Mouse (Mus musculus) MN1 (cell line): ENCODE measurements at regions not wholly inside any gene's neighbourhood (a gene's known extent, or its start where the extent isn't known, plus 50 kb on each side); places are given as distances from the start of the nearest gene placed in this dataset.
A peak's percentile ranks its signal among the peaks of the same experiment; 100 is the strongest.
"Not testable (repeated sequence)": the region's sequence is repeated elsewhere in the genome, so short reads cannot be mapped to it uniquely, and the experiment has no call there.

Experiments
- DNase-seq: peaks from one replicate; pipeline ENCODE4 v3.0.0-alpha.2; 2016; ENCODE audit warnings: low spot score

GRCm38 (mm10) chrX:103532620-103533199 is 97.7 kb upstream of the Zcchc13 start:
- peak; percentile 43 for DNase-seq

GRCm38 (mm10) chrX:103533306-103533705 is 97.1 kb upstream of the Zcchc13 start:
- peak; percentile 20 for DNase-seq

- DNase-seq: no peak
Observed at GRCm38 (mm10) chrX:103533831-103534230, 96.6 kb upstream of the Zcchc13 start.

- no peak for DNase-seq
Observed at GRCm38 (mm10) chrX:103546490-103547202, 83.7 kb upstream of the Zcchc13 start.

GRCm38 (mm10) chrX:103551304-103551703 is 79.1 kb upstream of the Zcchc13 start:
- no peak for DNase-seq

- no peak for DNase-seq
Observed at GRCm38 (mm10) chrX:103553196-103553595, 77.2 kb upstream of the Zcchc13 start.

- no peak for DNase-seq
Observed at GRCm38 (mm10) chrX:103553605-103554004, 76.8 kb upstream of the Zcchc13 start.

- not testable (repeated sequence) for DNase-seq
Observed at GRCm38 (mm10) chrX:103555041-103555986, 75.1 kb upstream of the Zcchc13 start.

GRCm38 (mm10) chrX:103556046-103556445 is 74.3 kb upstream of the Zcchc13 start:
- DNase-seq: no peak

GRCm38 (mm10) chrX:103556681-103557490 is 73.5 kb upstream of the Zcchc13 start:
- DNase-seq: no peak

GRCm38 (mm10) chrX:103557496-103557895 is 72.9 kb upstream of the Zcchc13 start:
- DNase-seq: no peak

- peak; percentile 88 for DNase-seq
Observed at GRCm38 (mm10) chrX:103563531-103564246, 66.7 kb upstream of the Zcchc13 start.

GRCm38 (mm10) chrX:103573344-103573743 is 57.0 kb upstream of the Zcchc13 start:
- DNase-seq: no peak

- no peak for DNase-seq
Observed at GRCm38 (mm10) chrX:103579484-103579883, 50.9 kb upstream of the Zcchc13 start.
